Mouse (Mus musculus): ENCODE data around the gene Arhgap45. TPM values are rescaled to one million over a fixed set of nuclear protein-coding genes. Genes with fewer than 3 reads are reported as not detected.

Gene Arhgap45
- polyA plus RNA-seq, 1 experiment, result 6.6 TPM

- Histone ChIP-seq H3K4me3 (ENCODE audit: insufficient read depth, low read length) (no peak overlapping the region; the same call in 1 of the 2 replicates), H3K27ac (ENCODE audit: insufficient read depth, low read length) (no peak overlapping the region), H3K4me1 (ENCODE audit: control insufficient read depth, insufficient read depth, low read length) (no peaks in the 10 kb centered on the region; the same call in 1 of the 2 replicates)
- TF ChIP-seq CTCF (IDR thresholded peaks at IDR 0.05; ENCODE audit: extremely low read depth, insufficient read depth, low read length), result no peak
- TF ChIP-seq POLR2A (IDR thresholded peaks at IDR 0.05; ENCODE audit: extremely low read depth, insufficient read depth, low read length), result no peak
Measured at GRCm38 (mm10) chr10:80055891-80056290, 39.4 kb downstream of the Arhgap45 start.

- no peak overlapping the region for H3K4me3 ChIP-seq (ENCODE audit: insufficient read depth, low read length)
- H3K4me1 ChIP-seq (ENCODE audit: control insufficient read depth, insufficient read depth, low read length), result no peaks in the 10 kb centered on the region; the same call in 1 of the 2 replicates
- TF ChIP-seq POLR2A (IDR thresholded peaks at IDR 0.05; ENCODE audit: extremely low read depth, insufficient read depth, low read length) (no peak), CTCF (IDR thresholded peaks at IDR 0.05; ENCODE audit: extremely low read depth, insufficient read depth, low read length) (no peak)
- H3K27ac ChIP-seq (ENCODE audit: insufficient read depth, low read length), result no peak overlapping the region
Measured at GRCm38 (mm10) chr10:80056506-80056905, 40.1 kb downstream of the Arhgap45 start.

- no peaks in the 10 kb centered on the region; the same call in 1 of the 2 replicates for H3K4me1 ChIP-seq (ENCODE audit: control insufficient read depth, insufficient read depth, low read length)
- TF ChIP-seq POLR2A (IDR thresholded peaks at IDR 0.05; ENCODE audit: extremely low read depth, insufficient read depth, low read length) (no peak), CTCF (IDR thresholded peaks at IDR 0.05; ENCODE audit: extremely low read depth, insufficient read depth, low read length) (no peak)
- H3K27ac ChIP-seq (ENCODE audit: insufficient read depth, low read length), result no peak overlapping the region
- H3K4me3 ChIP-seq (ENCODE audit: insufficient read depth, low read length), result no peak overlapping the region
Measured at GRCm38 (mm10) chr10:80056976-80057682, 40.7 kb downstream of the Arhgap45 start.

DNA sequence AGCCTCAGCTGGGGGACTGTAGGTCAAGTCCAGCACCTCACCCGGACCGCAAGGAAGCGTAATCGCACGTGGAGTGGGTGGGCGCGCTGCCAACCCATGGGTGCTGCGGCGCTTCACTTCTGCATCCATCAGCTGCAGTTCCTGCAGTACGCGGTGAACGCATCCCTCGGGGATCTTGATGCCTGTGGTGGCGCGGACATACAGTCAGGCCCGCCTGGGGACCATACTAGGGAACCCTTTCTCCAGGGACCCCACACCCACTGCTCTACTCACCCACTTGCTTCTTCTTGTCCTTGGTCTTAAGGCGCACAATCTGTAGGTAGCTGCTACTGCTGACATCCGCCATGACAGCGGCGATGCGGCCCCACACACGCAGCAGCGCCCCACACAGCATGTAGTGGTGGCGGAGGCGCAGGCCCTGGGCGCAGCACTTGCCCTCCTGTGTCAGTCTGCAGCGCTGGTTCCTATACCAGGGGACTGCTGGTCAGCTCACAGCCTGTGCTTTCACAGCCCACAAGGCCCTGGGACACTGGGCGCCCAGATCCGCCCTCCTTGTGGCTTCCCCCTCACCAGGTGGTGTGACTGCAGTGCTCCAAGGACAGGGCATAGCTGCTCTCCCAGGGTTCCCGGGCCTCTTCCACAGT, 41.4 kb downstream of the Arhgap45 start:
- Histone ChIP-seq H3K4me3 (ENCODE audit: insufficient read depth, low read length) (no peak overlapping the region), H3K27ac (ENCODE audit: insufficient read depth, low read length) (no peak overlapping the region), H3K4me1 (ENCODE audit: control insufficient read depth, insufficient read depth, low read length) (no peaks in the 10 kb centered on the region; the same call in 1 of the 2 replicates)
- no peak for TF ChIP-seq CTCF (IDR thresholded peaks at IDR 0.05; ENCODE audit: extremely low read depth, insufficient read depth, low read length)
- TF ChIP-seq POLR2A (IDR thresholded peaks at IDR 0.05; ENCODE audit: extremely low read depth, insufficient read depth, low read length), result no peak

DNA sequence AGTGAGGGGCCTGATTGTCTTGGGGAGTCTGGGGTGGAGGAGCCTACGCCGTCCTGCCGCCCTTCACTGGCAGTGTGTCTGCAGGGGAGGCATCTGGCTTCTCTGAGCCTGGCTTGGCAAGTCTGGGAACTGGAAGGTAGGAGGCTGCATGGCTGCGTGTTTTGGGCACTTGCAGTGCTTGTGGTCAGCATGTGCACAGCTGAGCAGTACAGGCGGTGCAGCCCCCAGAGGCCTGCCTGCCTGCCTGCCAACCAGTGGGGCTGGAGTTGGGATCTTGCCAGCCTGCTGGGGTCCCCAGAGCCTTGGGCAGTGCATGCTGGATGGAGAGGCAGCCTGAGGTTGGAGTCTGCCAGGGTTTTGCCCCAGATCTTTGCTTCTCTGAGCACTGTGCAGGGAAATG, 46.7 kb downstream of the Arhgap45 start:
- TF ChIP-seq POLR2A (IDR thresholded peaks at IDR 0.05; ENCODE audit: extremely low read depth, insufficient read depth, low read length), result no peak
- TF ChIP-seq CTCF (IDR thresholded peaks at IDR 0.05; ENCODE audit: extremely low read depth, insufficient read depth, low read length), result no peak
- no peak overlapping the region for H3K27ac ChIP-seq (ENCODE audit: insufficient read depth, low read length)
- no peak overlapping the region for H3K4me3 ChIP-seq (ENCODE audit: insufficient read depth, low read length)
- H3K4me1 ChIP-seq (ENCODE audit: control insufficient read depth, insufficient read depth, low read length), result no peaks in the 10 kb centered on the region

DNA sequence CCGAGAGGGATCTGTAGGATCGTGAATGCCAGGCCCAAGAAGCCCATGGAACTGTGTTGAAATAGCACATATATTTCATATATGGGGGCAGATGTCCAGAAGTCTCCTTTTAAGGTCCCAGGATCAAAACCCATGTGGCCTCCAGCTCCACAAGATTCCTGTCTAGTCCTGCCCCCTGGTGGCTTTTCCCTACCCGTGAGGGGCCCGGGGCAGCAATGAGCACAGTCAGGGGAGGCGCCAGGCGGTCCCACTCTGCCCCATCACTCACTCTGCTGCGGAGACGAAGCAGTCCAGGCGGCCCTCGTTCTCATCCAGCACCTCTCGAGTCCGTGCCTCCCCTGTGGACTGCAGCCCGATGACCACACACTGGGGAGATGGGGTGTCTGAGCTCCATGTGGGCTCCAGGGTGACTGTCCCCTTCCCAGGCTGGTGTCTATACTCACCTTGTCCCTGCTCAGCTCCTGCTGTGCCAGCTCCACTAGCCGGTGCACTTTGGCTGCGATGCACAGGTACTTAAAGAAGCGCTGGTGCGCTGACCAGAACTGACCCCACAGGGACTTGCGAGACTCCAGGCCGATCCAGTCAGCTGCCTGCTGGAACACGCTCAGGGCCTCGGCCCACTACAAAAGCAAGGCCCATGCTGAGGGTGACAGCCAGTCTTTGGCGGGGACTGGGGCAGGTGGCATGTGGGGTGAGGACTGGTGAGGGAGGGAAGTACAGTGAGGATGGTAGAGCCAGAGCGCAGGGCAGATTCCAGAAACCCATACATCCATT, 47.6 kb downstream of the Arhgap45 start:
- no peaks in the 10 kb centered on the region for H3K4me1 ChIP-seq (ENCODE audit: control insufficient read depth, insufficient read depth, low read length)
- TF ChIP-seq CTCF (IDR thresholded peaks at IDR 0.05; ENCODE audit: extremely low read depth, insufficient read depth, low read length) (no peak), POLR2A (IDR thresholded peaks at IDR 0.05; ENCODE audit: extremely low read depth, insufficient read depth, low read length) (no peak)
- H3K4me3 ChIP-seq (ENCODE audit: insufficient read depth, low read length), result no peak overlapping the region
- H3K27ac ChIP-seq (ENCODE audit: insufficient read depth, low read length), result no peak overlapping the region

GRCm38 (mm10) chr10:80069251-80069650, 52.8 kb downstream of the Arhgap45 start:
- Histone ChIP-seq H3K27ac (ENCODE audit: insufficient read depth, low read length) (no peak overlapping the region), H3K4me3 (ENCODE audit: insufficient read depth, low read length) (no peak overlapping the region), H3K4me1 (ENCODE audit: control insufficient read depth, insufficient read depth, low read length) (peaks cover 4% of the 10 kb centered on the region)
- TF ChIP-seq POLR2A (IDR thresholded peaks at IDR 0.05; ENCODE audit: extremely low read depth, insufficient read depth, low read length), result no peak
- TF ChIP-seq CTCF (IDR thresholded peaks at IDR 0.05; ENCODE audit: extremely low read depth, insufficient read depth, low read length), result no peak

- H3K4me1 ChIP-seq (ENCODE audit: control insufficient read depth, insufficient read depth, low read length), result peaks cover 4% of the 10 kb centered on the region
- no peak overlapping the region for H3K4me3 ChIP-seq (ENCODE audit: insufficient read depth, low read length)
- H3K27ac ChIP-seq (ENCODE audit: insufficient read depth, low read length), result no peak overlapping the region
- TF ChIP-seq POLR2A (IDR thresholded peaks at IDR 0.05; ENCODE audit: extremely low read depth, insufficient read depth, low read length) (no peak), CTCF (IDR thresholded peaks at IDR 0.05; ENCODE audit: extremely low read depth, insufficient read depth, low read length) (no peak)
Measured at GRCm38 (mm10) chr10:80069948-80070450, 53.5 kb downstream of the Arhgap45 start.

DNA sequence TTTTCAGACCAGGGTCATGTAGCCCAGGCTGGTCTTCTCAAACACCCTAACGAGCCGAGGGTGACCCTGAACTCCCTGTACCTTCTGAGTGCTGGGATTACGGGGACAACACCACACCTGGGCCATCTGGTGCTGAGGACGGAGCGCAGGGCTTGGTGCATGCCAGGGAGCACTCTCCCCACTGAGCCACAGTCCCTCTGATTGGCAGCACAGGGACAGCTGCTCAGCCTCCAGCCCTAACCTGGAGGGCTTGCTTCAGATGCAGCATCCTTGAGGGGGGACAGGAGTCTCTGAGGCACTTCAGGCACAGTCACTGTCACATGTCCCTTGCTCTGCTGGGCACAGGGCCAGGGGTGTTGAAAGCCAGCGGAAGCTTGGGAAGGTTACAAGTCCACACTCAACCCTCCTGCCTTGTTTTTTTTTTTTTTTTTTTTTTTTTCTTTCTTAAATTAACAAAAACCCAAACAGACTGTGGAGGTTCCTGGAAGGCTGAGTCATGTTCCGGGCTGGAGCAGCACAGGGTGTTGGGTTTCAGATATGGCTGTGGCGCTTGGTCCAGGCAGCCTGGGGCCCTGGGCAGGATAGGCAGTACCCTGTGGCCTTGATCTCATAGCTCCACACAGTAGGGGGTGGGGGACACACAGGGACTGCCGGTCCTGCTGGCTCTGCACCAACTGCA, 54.5 kb downstream of the Arhgap45 start:
- Histone ChIP-seq H3K27ac (ENCODE audit: insufficient read depth, low read length) (peak overlapping the region; percentile 19; the same call in 1 of the 2 replicates), H3K4me1 (ENCODE audit: control insufficient read depth, insufficient read depth, low read length) (peaks cover 4% of the 10 kb centered on the region), H3K4me3 (ENCODE audit: insufficient read depth, low read length) (no peak overlapping the region)
- TF ChIP-seq POLR2A (IDR thresholded peaks at IDR 0.05; ENCODE audit: extremely low read depth, insufficient read depth, low read length), result no peak
- TF ChIP-seq CTCF (IDR thresholded peaks at IDR 0.05; ENCODE audit: extremely low read depth, insufficient read depth, low read length), result no peak
